Mouse (Mus musculus) urinary bladder, postnatal 25 days (tissue): Measurements from ENCODE around the gene Impad1.

Source experiments
- DNase-seq: peaks from one replicate; pipeline ENCODE4 v3.0.0; 2022; ENCODE audit warnings: low spot score

Gene Impad1

GRCm38 (mm10) chr4:4792992-4793834, at the start of gene Impad1:
Gene Impad1, minus strand, starts transcription at chr4:4793355.
- peak; percentile 85 for DNase-seq

GRCm38 (mm10) chr4:4840145-4840544, 47.0 kb upstream of the Impad1 start:
- DNase-seq = no peak

GRCm38 (mm10) chr4:4833789-4834295, 40.7 kb upstream of the Impad1 start:
- no peak for DNase-seq

GRCm38 (mm10) chr4:4828131-4828530, 35.0 kb upstream of the Impad1 start:
- no peak for DNase-seq

- no peak for DNase-seq
These were observed 29.0 kb upstream of the Impad1 start for GRCm38 (mm10) chr4:4822119-4822518.

- peak; percentile 42 for DNase-seq
These were observed 789 bp downstream of the Impad1 start for GRCm38 (mm10) chr4:4792141-4792991.

GRCm38 (mm10) chr4:4791180-4791579, 2.0 kb downstream of the Impad1 start:
- DNase-seq = no peak

GRCm38 (mm10) chr4:4785169-4785568, 8.0 kb downstream of the Impad1 start:
- no peak for DNase-seq

GRCm38 (mm10) chr4:4784305-4784704, 8.8 kb downstream of the Impad1 start:
- no peak for DNase-seq

GRCm38 (mm10) chr4:4783686-4783957, 9.5 kb downstream of the Impad1 start:
- no peak for DNase-seq

- DNase-seq = no peak
These were observed 10.1 kb downstream of the Impad1 start for GRCm38 (mm10) chr4:4782882-4783685.

GRCm38 (mm10) chr4:4779265-4779770, 13.8 kb downstream of the Impad1 start:
- no peak for DNase-seq

- no peak for DNase-seq
These were observed 21.5 kb downstream of the Impad1 start for GRCm38 (mm10) chr4:4771523-4772114.

- no peak for DNase-seq
These were observed 27.3 kb downstream of the Impad1 start for GRCm38 (mm10) chr4:4765806-4766205.

- DNase-seq = no peak
These were observed 34.8 kb downstream of the Impad1 start for GRCm38 (mm10) chr4:4758376-4758775.

GRCm38 (mm10) chr4:4729427-4729826, 63.7 kb downstream of the Impad1 start:
- DNase-seq = no peak

- no peak for DNase-seq
These were observed 66.8 kb downstream of the Impad1 start for GRCm38 (mm10) chr4:4726241-4726776.

- no peak for DNase-seq
These were observed 69.3 kb downstream of the Impad1 start for GRCm38 (mm10) chr4:4723821-4724220.

- DNase-seq = no peak
These were observed 71.1 kb downstream of the Impad1 start for GRCm38 (mm10) chr4:4722081-4722480.

- DNase-seq = no peak
These were observed 75.3 kb downstream of the Impad1 start for GRCm38 (mm10) chr4:4717763-4718347.
